Mouse (Mus musculus): ENCODE results near the gene Clrn2. TPM values are rescaled to one million over a fixed set of nuclear protein-coding genes. Genes with fewer than 3 reads are reported as not detected.

The Clrn2 gene
- polyA plus RNA-seq, 1 experiment: not detected

DNA sequence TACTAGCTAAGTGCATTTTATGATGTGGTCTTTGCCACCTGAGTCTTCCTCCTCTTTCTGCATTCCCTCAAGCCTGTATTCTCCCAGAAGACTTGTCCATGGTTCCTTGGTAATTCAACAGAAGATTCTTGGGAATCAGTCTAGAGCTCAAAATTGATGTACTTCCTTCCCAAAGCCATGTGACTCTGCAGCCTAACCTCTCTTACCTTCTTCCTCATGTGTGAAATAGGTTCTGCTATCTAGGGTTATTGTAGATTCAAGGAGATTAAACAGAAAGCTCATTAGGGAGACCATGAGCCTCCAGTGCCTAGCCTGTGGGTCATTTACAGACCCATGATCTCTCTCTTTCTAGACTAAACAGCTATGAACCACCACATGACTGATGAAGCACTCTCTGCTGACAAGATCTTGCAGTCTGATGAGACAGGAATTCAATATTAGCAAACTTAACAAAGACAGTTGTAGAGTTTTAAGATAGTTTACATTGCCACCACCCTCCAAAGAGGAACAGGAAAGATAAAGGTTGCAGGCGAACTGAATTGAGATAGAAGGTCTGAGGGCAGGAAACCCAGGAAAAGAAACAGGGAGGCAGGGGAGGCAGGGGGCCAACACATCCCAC is 27.0 kb upstream of the Clrn2 start:
- TF ChIP-seq GATA1 (IDR thresholded peaks at IDR 0.05; ENCODE audit: low read length) (no peak), TAL1 (IDR thresholded peaks at IDR 0.05; ENCODE audit: low read length) (no peak)
- Histone ChIP-seq H3K4me1 (ENCODE audit: control insufficient read depth) (no peaks in the 10 kb centered on the region), H3K9me3 (ENCODE audit: control insufficient read depth, low read length) (no peaks in the 10 kb centered on the region)

DNA sequence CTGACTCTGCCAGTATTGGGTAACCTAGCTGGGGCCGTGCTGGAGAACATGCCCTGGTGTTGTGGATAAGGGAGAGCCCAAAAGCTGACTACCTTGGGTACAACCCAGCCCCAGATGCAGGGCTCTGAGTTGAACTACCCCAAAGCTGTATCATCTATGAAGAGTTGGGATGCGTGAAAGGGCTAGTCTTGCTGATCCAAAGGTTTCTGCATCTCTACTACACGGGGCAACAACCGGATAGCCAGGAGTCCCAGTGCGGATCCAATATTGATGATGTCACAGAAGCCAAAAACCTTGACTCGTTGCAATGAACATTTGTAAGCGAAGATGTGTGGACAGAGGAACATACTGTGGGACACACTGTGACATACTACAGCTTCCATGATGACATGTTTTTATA is 25.7 kb upstream of the Clrn2 start:
- H3K4me3 ChIP-seq (replicated peaks): no peak overlapping the region
- no peaks in the 10 kb centered on the region for H3K9me3 ChIP-seq (ENCODE audit: control insufficient read depth, low read length)
- H3K4me1 ChIP-seq (ENCODE audit: control insufficient read depth): no peaks in the 10 kb centered on the region
- TF ChIP-seq TAL1 (IDR thresholded peaks at IDR 0.05; ENCODE audit: low read length): no peak
- no peak for TF ChIP-seq GATA1 (IDR thresholded peaks at IDR 0.05; ENCODE audit: low read length)
- no peaks in the 10 kb centered on the region for H3K36me3 ChIP-seq (ENCODE audit: control insufficient read depth)
- no peaks in the 10 kb centered on the region for H3K27me3 ChIP-seq (ENCODE audit: control insufficient read depth)

More for the DNA sequence above, 27.0 kb upstream of the Clrn2 start:
- Histone ChIP-seq H3K4me3 (replicated peaks) (no peak overlapping the region), H3K36me3 (ENCODE audit: control insufficient read depth) (no peaks in the 10 kb centered on the region), H3K27me3 (ENCODE audit: control insufficient read depth) (no peaks in the 10 kb centered on the region)

GRCm38 (mm10) chr5:45435967-45436950 is 17.3 kb upstream of the Clrn2 start:
- Histone ChIP-seq H3K4me1 (ENCODE audit: control insufficient read depth) (no peaks in the 10 kb centered on the region), H3K36me3 (ENCODE audit: control insufficient read depth) (peaks cover 11% of the 10 kb centered on the region; the same call in 1 of the 2 replicates), H3K4me3 (replicated peaks) (no peak overlapping the region), H3K9me3 (ENCODE audit: control insufficient read depth, low read length) (no peaks in the 10 kb centered on the region), H3K27me3 (ENCODE audit: control insufficient read depth) (no peaks in the 10 kb centered on the region)
- TF ChIP-seq GATA1 (IDR thresholded peaks at IDR 0.05; ENCODE audit: low read length) (no peak), TAL1 (IDR thresholded peaks at IDR 0.05; ENCODE audit: low read length) (no peak)

DNA sequence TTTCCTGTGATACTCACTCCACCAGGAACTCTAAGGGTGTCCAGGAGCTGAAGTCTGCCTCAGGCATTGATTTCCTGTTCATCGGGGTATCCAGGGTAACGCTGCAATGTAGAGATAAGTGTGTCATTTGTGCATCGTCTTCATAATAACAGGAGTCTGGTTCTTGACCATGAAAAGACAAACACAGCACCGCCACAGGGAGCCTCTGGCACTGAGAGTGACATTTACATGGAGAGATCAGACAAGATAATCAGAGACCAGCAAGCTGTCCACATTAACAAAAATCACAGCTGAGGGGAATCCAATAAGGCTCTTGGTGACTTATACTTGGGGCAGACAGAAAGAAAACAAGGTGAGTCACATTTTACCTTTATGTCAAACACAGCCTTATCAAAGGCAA is 15.7 kb upstream of the Clrn2 start:
- H3K27me3 ChIP-seq (ENCODE audit: control insufficient read depth): no peaks in the 10 kb centered on the region
- TF ChIP-seq GATA1 (IDR thresholded peaks at IDR 0.05; ENCODE audit: low read length) (no peak), TAL1 (IDR thresholded peaks at IDR 0.05; ENCODE audit: low read length) (no peak)
- H3K4me3 ChIP-seq (replicated peaks): no peak overlapping the region
- H3K36me3 ChIP-seq (ENCODE audit: control insufficient read depth): peaks cover 11% of the 10 kb centered on the region; the same call in 1 of the 2 replicates
- no peaks in the 10 kb centered on the region for H3K9me3 ChIP-seq (ENCODE audit: control insufficient read depth, low read length)
- no peaks in the 10 kb centered on the region for H3K4me1 ChIP-seq (ENCODE audit: control insufficient read depth)

DNA sequence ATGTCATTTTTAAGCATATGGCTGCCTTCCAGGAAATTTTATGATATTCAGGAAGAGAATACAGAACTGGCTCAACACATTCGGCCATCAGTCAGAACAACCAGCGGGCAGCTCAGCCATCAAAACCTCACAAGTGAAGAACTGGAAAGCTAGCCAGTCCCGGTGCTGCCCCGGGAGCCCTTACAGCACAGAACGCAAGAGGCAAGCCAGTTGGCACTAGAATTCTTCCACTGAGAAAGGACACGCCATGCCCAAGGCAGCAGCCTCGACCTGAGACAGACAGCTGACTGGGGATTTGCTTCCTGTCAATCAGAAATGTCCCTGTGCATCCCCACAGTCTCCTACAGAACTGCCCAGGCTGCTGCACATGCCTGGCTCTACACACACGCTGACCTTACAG is 15.2 kb upstream of the Clrn2 start:
- no peaks in the 10 kb centered on the region for H3K9me3 ChIP-seq (ENCODE audit: control insufficient read depth, low read length)
- TF ChIP-seq GATA1 (IDR thresholded peaks at IDR 0.05; ENCODE audit: low read length): no peak
- no peak for TF ChIP-seq TAL1 (IDR thresholded peaks at IDR 0.05; ENCODE audit: low read length)
- no peak overlapping the region for H3K4me3 ChIP-seq (replicated peaks)
- H3K27me3 ChIP-seq (ENCODE audit: control insufficient read depth): no peaks in the 10 kb centered on the region
- no peaks in the 10 kb centered on the region for H3K4me1 ChIP-seq (ENCODE audit: control insufficient read depth)
- peaks cover 13% of the 10 kb centered on the region; the same call in 1 of the 2 replicates for H3K36me3 ChIP-seq (ENCODE audit: control insufficient read depth)

GRCm38 (mm10) chr5:45441124-45441523 is 12.4 kb upstream of the Clrn2 start:
- Histone ChIP-seq H3K27me3 (ENCODE audit: control insufficient read depth) (no peaks in the 10 kb centered on the region), H3K36me3 (ENCODE audit: control insufficient read depth) (peaks cover 10% of the 10 kb centered on the region; the same call in 1 of the 2 replicates), H3K4me1 (ENCODE audit: control insufficient read depth) (no peaks in the 10 kb centered on the region), H3K9me3 (ENCODE audit: control insufficient read depth, low read length) (no peaks in the 10 kb centered on the region), H3K4me3 (replicated peaks) (no peak overlapping the region)
- TF ChIP-seq GATA1 (IDR thresholded peaks at IDR 0.05; ENCODE audit: low read length) (no peak), TAL1 (IDR thresholded peaks at IDR 0.05; ENCODE audit: low read length) (no peak)

DNA sequence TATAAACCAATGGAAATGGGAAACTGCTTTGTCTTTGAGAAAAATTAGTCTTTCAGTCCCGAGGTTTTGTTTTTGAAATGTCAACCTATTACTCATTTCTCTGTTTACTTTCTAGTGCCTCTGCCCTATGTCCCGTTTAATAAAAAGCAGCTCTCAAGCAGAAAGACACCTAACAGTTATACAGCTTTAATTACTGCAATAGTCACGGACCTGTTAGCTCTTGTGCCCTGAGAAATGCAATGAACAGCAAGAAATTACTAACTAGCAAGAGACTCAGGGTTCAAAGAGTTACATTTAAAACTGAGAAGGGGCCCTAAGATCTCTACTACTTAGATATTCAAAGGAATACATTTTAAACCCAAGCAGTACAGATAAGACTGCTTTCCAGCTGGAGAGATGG is 11.8 kb upstream of the Clrn2 start:
- Histone ChIP-seq H3K36me3 (ENCODE audit: control insufficient read depth) (peaks cover 8% of the 10 kb centered on the region; the same call in 1 of the 2 replicates), H3K27me3 (ENCODE audit: control insufficient read depth) (no peaks in the 10 kb centered on the region), H3K4me1 (ENCODE audit: control insufficient read depth) (no peaks in the 10 kb centered on the region), H3K9me3 (ENCODE audit: control insufficient read depth, low read length) (no peaks in the 10 kb centered on the region), H3K4me3 (replicated peaks) (no peak overlapping the region)
- no peak for TF ChIP-seq TAL1 (IDR thresholded peaks at IDR 0.05; ENCODE audit: low read length)
- no peak for TF ChIP-seq GATA1 (IDR thresholded peaks at IDR 0.05; ENCODE audit: low read length)

- Histone ChIP-seq H3K4me3 (replicated peaks) (no peak overlapping the region), H3K9me3 (ENCODE audit: control insufficient read depth, low read length) (no peaks in the 10 kb centered on the region), H3K36me3 (ENCODE audit: control insufficient read depth) (peaks cover 2% of the 10 kb centered on the region; the same call in 1 of the 2 replicates), H3K27me3 (ENCODE audit: control insufficient read depth) (no peaks in the 10 kb centered on the region), H3K4me1 (ENCODE audit: control insufficient read depth) (peaks cover 8% of the 10 kb centered on the region)
- TF ChIP-seq TAL1 (IDR thresholded peaks at IDR 0.05; ENCODE audit: low read length) (no peak), GATA1 (IDR thresholded peaks at IDR 0.05; ENCODE audit: low read length) (no peak)
These were observed 9.3 kb upstream of the Clrn2 start for GRCm38 (mm10) chr5:45444130-45444832.
